Mouse (Mus musculus) spleen, adult 2 months (tissue): ENCODE data around the gene Stag1. TPM values are rescaled to one million over a fixed set of nuclear protein-coding genes. Genes with fewer than 3 reads are reported as not detected.

Experiments
- DNase-seq, 2 experiments: peaks; one replicate each; pipeline versions ENCODE4 v3.0.0 to v3.0.0-alpha.2; 2012 to 2021; ENCODE audit warnings: low spot score in 2 of 2, low read depth in 1 of 2
- H3K27ac ChIP-seq: fragments of 200-500 bp; 2 replicates; pipeline ENCODE4 v1.5.1; 2012; ENCODE audit warnings: low read length, inconsistent platforms; ENCODE audit not compliant: insufficient read depth
- H3K27me3 ChIP-seq: fragments of 200-500 bp; 2 replicates; pipeline ENCODE4 v1.6.1; 2012; ENCODE audit warnings: mild to moderate bottlenecking, moderate library complexity, low read length, inconsistent platforms; ENCODE audit not compliant: control insufficient read depth, insufficient read depth
- H3K36me3 ChIP-seq: fragments of 200-500 bp; 2 replicates; pipeline ENCODE4 v1.6.1; 2012; ENCODE audit warnings: mild to moderate bottlenecking, low read length, inconsistent platforms; ENCODE audit not compliant: control insufficient read depth, insufficient read depth
- H3K4me1 ChIP-seq: fragments of 200-500 bp; 2 replicates; pipeline ENCODE4 v1.6.1; 2011; ENCODE audit warnings: inconsistent platforms; ENCODE audit not compliant: control insufficient read depth, insufficient read depth, insufficient read length
- H3K4me3 ChIP-seq: fragments of 200-500 bp; 2 replicates; pipeline ENCODE4 v1.5.1; 2011; ENCODE audit warnings: mild to moderate bottlenecking, inconsistent platforms; ENCODE audit not compliant: insufficient read depth, insufficient read length; ENCODE audit errors: extremely low read depth
- CTCF ChIP-seq: fragments of 200-500 bp; IDR thresholded peaks from 2 replicates; pipeline ENCODE4 v1.5.1; 2011; ENCODE audit warnings: mild to moderate bottlenecking, inconsistent platforms; ENCODE audit not compliant: insufficient read depth, insufficient read length, insufficient replicate concordance; ENCODE audit errors: extremely low read depth
- POLR2A ChIP-seq: fragments of 200-500 bp; IDR thresholded peaks from 2 replicates; pipeline ENCODE4 v1.6.1; 2011; ENCODE audit warnings: low read depth, low read length, inconsistent platforms
- WGBS: fragments of 180-500 bp; shearing (Covaris S2); methylation state at CpG from one replicate; pipeline ENCODE4 v1.1.7; 2018; 5-methylcytosine and 5-hydroxymethylcytosine counted together
- polyA plus RNA-seq: library from polyadenylated mRNA; depleted of rRNA; stranded (reverse); fragments of >200 nt; gene quantifications from 2 replicates; pipeline ENCODE4 v1.2.3, GENCODE M21; 2012

The Stag1 gene
- polyA plus RNA-seq, 1 experiment: 2.5 TPM

- Histone ChIP-seq H3K4me1 (no peaks in the 10 kb centered on the region), H3K36me3 (no peaks in the 10 kb centered on the region), H3K27ac (no peak overlapping the region), H3K4me3 (no peak overlapping the region), H3K27me3 (no peaks in the 10 kb centered on the region)
- TF ChIP-seq POLR2A (no peak), CTCF (no peak)
- WGBS: 89% methylated on average over 5 of the region's 5 CpGs
- no peak for DNase-seq
Observed at GRCm38 (mm10) chr9:100978666-100979065, 381.1 kb downstream of the Stag1 start.

- 95% methylated on average over 5 of the region's 5 CpGs for WGBS
- H3K36me3 ChIP-seq: no peaks in the 10 kb centered on the region
- H3K4me1 ChIP-seq: no peaks in the 10 kb centered on the region
- TF ChIP-seq CTCF (no peak), POLR2A (no peak)
- no peak for DNase-seq
- no peak overlapping the region for H3K27ac ChIP-seq
- H3K27me3 ChIP-seq: no peaks in the 10 kb centered on the region
- H3K4me3 ChIP-seq: no peak overlapping the region
Observed at GRCm38 (mm10) chr9:100979260-100979659, 381.7 kb downstream of the Stag1 start.

GRCm38 (mm10) chr9:100982786-100983185 is 385.2 kb downstream of the Stag1 start:
- Histone ChIP-seq H3K4me3 (no peak overlapping the region), H3K36me3 (peaks cover 4% of the 10 kb centered on the region), H3K4me1 (no peaks in the 10 kb centered on the region), H3K27ac (no peak overlapping the region), H3K27me3 (no peaks in the 10 kb centered on the region)
- DNase-seq: no peak
- TF ChIP-seq POLR2A (no peak), CTCF (no peak)
- WGBS: 98% methylated on average over 7 of the region's 7 CpGs

GRCm38 (mm10) chr9:100984381-100985310 is 387.0 kb downstream of the Stag1 start:
- no peak for DNase-seq
- no peak overlapping the region for H3K4me3 ChIP-seq
- TF ChIP-seq POLR2A: no peak
- TF ChIP-seq CTCF: no peak
- no peaks in the 10 kb centered on the region for H3K27me3 ChIP-seq
- H3K36me3 ChIP-seq: peaks cover 5% of the 10 kb centered on the region
- no peaks in the 10 kb centered on the region for H3K4me1 ChIP-seq
- whole genome bisulfite sequencing: 94% methylated on average over 25 of the region's 25 CpGs
- H3K27ac ChIP-seq: no peak overlapping the region

GRCm38 (mm10) chr9:100987006-100987405 is 389.4 kb downstream of the Stag1 start:
- 95% methylated on average over 5 of the region's 5 CpGs for WGBS
- Histone ChIP-seq H3K27ac (no peak overlapping the region), H3K4me1 (no peaks in the 10 kb centered on the region), H3K4me3 (no peak overlapping the region), H3K36me3 (peaks cover 5% of the 10 kb centered on the region), H3K27me3 (no peaks in the 10 kb centered on the region)
- TF ChIP-seq CTCF: no peak
- no peak for TF ChIP-seq POLR2A
- DNase-seq: no peak

GRCm38 (mm10) chr9:100987850-100988249 is 390.3 kb downstream of the Stag1 start:
- H3K4me3 ChIP-seq: no peak overlapping the region
- peaks cover 5% of the 10 kb centered on the region for H3K36me3 ChIP-seq
- H3K4me1 ChIP-seq: no peaks in the 10 kb centered on the region
- no peak for TF ChIP-seq CTCF
- TF ChIP-seq POLR2A: no peak
- no peaks in the 10 kb centered on the region for H3K27me3 ChIP-seq
- WGBS: 88% methylated on average over 3 of the region's 3 CpGs
- H3K27ac ChIP-seq: no peak overlapping the region
- no peak for DNase-seq

- H3K27ac ChIP-seq: no peak overlapping the region
- TF ChIP-seq CTCF (no peak), POLR2A (no peak)
- H3K36me3 ChIP-seq: peaks cover 7% of the 10 kb centered on the region
- WGBS: 94% methylated on average over 5 of the region's 5 CpGs
- H3K4me1 ChIP-seq: no peaks in the 10 kb centered on the region
- no peak overlapping the region for H3K4me3 ChIP-seq
- H3K27me3 ChIP-seq: no peaks in the 10 kb centered on the region
- no peak for DNase-seq
Observed at GRCm38 (mm10) chr9:100990609-100991008, 393.0 kb downstream of the Stag1 start.
